Mouse (Mus musculus): ENCODE data around the gene Ccdc59. TPM values are rescaled to one million over a fixed set of nuclear protein-coding genes. Genes with fewer than 3 reads are reported as not detected.

Gene Ccdc59
- polyA plus RNA-seq, 1 experiment from 2014 or later, result 52.5 TPM

DNA sequence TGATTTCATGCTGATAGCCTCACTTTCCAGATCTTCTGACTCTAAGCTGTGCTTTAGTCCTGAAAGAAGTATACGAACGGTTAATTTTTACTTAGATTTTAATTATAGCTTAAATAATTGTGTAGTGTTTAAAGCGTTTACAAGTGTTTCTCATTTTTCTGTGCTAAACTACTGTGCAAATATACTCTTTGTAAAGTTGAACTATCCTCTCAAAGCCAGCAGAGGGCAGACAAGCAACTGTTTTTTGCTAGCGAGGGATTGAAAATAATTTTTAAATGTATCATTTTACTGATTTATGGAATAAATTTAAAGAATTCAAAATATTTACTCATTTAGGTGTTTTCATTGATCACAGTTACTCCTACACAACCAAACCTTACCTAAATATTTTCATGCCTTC lies 26.4 kb downstream of the Ccdc59 start:
- H3K4me1 ChIP-seq, result no peaks in the 10 kb centered on the region
- WGBS, result 60% methylated on average over 4 of the region's 4 CpGs
- H3K36me3 ChIP-seq (replicated peaks), result no peaks in the 10 kb centered on the region
- DNase-seq (ENCODE audit: extremely low spot score, low spot score), result no peak
- H3K27me3 ChIP-seq (ENCODE audit: poor library complexity, severe bottlenecking), result no peaks in the 10 kb centered on the region
- H3K9me3 ChIP-seq, result no peaks in the 10 kb centered on the region
- H3K27ac ChIP-seq, result no peak overlapping the region
- H3K4me3 ChIP-seq, result no peak overlapping the region

Other genes starting within 250 kb of the Ccdc59 start
- gene Mettl25, start 313 bp downstream of the Ccdc59 start, polyA plus RNA-seq (2016; fragmentation: Nextera tagmentation; extraction: Ambion mirVana), result 13.6 and 15.8 TPM in 2 replicates